Mouse (Mus musculus): ENCODE results near the gene Vmp1.

DNA sequence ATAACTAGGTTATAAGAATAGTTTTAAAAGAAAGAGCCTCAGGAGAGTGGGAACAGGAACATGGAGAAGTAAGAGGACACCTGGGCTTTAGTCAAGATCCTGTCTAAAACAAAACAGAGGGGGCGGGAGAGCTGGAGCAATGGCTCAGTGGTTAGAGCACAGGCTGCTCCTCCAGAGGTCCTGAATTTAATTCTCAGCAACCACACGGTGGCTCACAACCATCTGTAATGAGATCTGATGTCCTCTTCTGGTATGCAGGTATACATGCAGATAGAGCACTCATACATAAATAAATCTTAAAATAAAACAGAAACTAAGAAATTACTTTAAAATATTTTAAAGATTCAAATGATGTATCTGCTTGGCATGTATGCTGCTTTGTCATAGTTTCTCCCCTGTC is 111.0 kb downstream of the Vmp1 start:
- TF ChIP-seq POLR2A (IDR thresholded peaks at IDR 0.05; ENCODE audit: borderline replicate concordance, extremely low read depth, low read depth, low read length) = no peak
- no peak for TF ChIP-seq CTCF (IDR thresholded peaks at IDR 0.05; ENCODE audit: insufficient read depth, low read length)

Measured in lung, adult 2 months (tissue).